ENCODE assay signal across 7 mouse cellular contexts in the genomic region with DNA sequence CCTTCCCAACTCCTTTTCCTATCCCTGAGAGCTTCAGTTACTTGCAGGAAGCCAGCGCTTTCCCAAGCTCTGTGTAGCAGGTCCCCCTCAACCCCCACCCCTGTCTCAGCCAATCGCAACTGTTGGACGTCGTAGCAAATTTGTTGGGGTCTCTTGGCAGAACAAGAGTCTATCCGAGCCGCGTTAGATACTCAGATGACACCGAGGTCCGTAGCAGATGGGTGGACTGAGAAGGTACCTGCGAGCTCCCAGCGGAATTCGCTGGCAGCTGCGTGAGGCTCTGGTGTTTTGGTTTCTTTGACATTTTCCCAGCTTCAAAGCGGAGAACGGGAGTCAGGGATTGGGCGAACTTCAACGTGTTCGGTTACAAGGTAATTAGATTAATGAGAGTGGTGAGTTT. TPM values are rescaled to one million over a fixed set of nuclear protein-coding genes. Genes with fewer than 3 reads are reported as not detected.
DNase-seq lines count a peak whose midpoint lies in the region; ATAC-seq and TF ChIP-seq lines count a peak whose summit lies in the region.

No protein-coding gene starts in this region.

- no peaks in the 10 kb centered on the region for H3K9me3 ChIP-seq in lung, embryonic 14.5 days (ENCODE audit: low read depth, low read length)
- no peaks in the 10 kb centered on the region; the same call in 1 of the 2 replicates for H3K9me3 ChIP-seq in embryonic facial prominence, embryonic 10.5 days
- H3K9me3 ChIP-seq in hindbrain, embryonic 10.5 days = no peaks in the 10 kb centered on the region
- H3K9me3 ChIP-seq in midbrain, embryonic 12.5 days = no peaks in the 10 kb centered on the region

- no peaks in the 10 kb centered on the region for H3K36me3 ChIP-seq in lung, embryonic 14.5 days (ENCODE audit: insufficient read depth)
- H3K36me3 ChIP-seq in embryonic facial prominence, embryonic 10.5 days (replicated peaks) = no peaks in the 10 kb centered on the region
- H3K36me3 ChIP-seq in hindbrain, embryonic 10.5 days = 0 out of 2 replicates have a peak, but pooled peaks cover 4% of the 10 kb centered on the region
- no peaks in the 10 kb centered on the region for H3K36me3 ChIP-seq in midbrain, embryonic 12.5 days

- ATAC-seq in lung, embryonic 14.5 days (ENCODE audit: insufficient read depth) = peak; percentile 29
- peak; percentile 32 for ATAC-seq in midbrain, embryonic 12.5 days (ENCODE audit: low FRiP score, low read depth)

- H3K4me3 ChIP-seq in lung, embryonic 14.5 days (ENCODE audit: low read depth, low read length) = peak overlapping the region; percentile 95
- H3K4me3 ChIP-seq in embryonic facial prominence, embryonic 10.5 days = peak overlapping the region; percentile 95
- peak overlapping the region; percentile 98 for H3K4me3 ChIP-seq in hindbrain, embryonic 10.5 days
- H3K4me3 ChIP-seq in midbrain, embryonic 12.5 days = peak overlapping the region; percentile 98

- TF ChIP-seq CTCF in lung, embryonic 14.5 days (IDR thresholded peaks at IDR 0.05; ENCODE audit: low read depth) = no peak

- peak overlapping the region; percentile 85 for H3K4me2 ChIP-seq in lung, embryonic 14.5 days
- peak overlapping the region; percentile 66 for H3K4me2 ChIP-seq in midbrain, embryonic 12.5 days (replicated peaks)

- no peaks in the 10 kb centered on the region for H3K27me3 ChIP-seq in lung, embryonic 14.5 days (ENCODE audit: insufficient read depth, low read length)
- H3K27me3 ChIP-seq in embryonic facial prominence, embryonic 10.5 days (replicated peaks; ENCODE audit: low read depth, poor library complexity, severe bottlenecking) = peaks cover 24% of the 10 kb centered on the region
- peaks cover 6% of the 10 kb centered on the region; the same call in 1 of the 2 replicates for H3K27me3 ChIP-seq in hindbrain, embryonic 10.5 days (ENCODE audit: insufficient read depth, poor library complexity, severe bottlenecking)
- no peaks in the 10 kb centered on the region for H3K27me3 ChIP-seq in midbrain, embryonic 12.5 days

- H3K9ac ChIP-seq in lung, embryonic 14.5 days = peak overlapping the region; percentile 48
- H3K9ac ChIP-seq in midbrain, embryonic 12.5 days (replicated peaks) = peak overlapping the region; percentile 56

- peak overlapping the region; percentile 56; the same call in 1 of the 2 replicates for H3K27ac ChIP-seq in lung, embryonic 14.5 days (ENCODE audit: low read depth)
- H3K27ac ChIP-seq in embryonic facial prominence, embryonic 10.5 days (replicated peaks) = peak overlapping the region; percentile 96
- peak overlapping the region; percentile 98 for H3K27ac ChIP-seq in hindbrain, embryonic 10.5 days
- peak overlapping the region; percentile 95 for H3K27ac ChIP-seq in midbrain, embryonic 12.5 days (replicated peaks)

- 0% methylated on average over 18 of the region's 18 CpGs for WGBS in lung, embryonic 14.5 days
- WGBS in embryonic facial prominence, embryonic 10.5 days = under 1% methylated on average over 18 of the region's 18 CpGs
- WGBS in hindbrain, embryonic 10.5 days = under 1% methylated on average over 18 of the region's 18 CpGs
- under 1% methylated on average over 18 of the region's 18 CpGs for WGBS in midbrain, embryonic 12.5 days

- peaks cover 3% of the 10 kb centered on the region; the same call in 1 of the 2 replicates for H3K4me1 ChIP-seq in lung, embryonic 14.5 days (ENCODE audit: insufficient read depth)
- peaks cover 53% of the 10 kb centered on the region for H3K4me1 ChIP-seq in embryonic facial prominence, embryonic 10.5 days
- peaks cover 58% of the 10 kb centered on the region for H3K4me1 ChIP-seq in hindbrain, embryonic 10.5 days (replicated peaks)
- H3K4me1 ChIP-seq in midbrain, embryonic 12.5 days = peaks cover 50% of the 10 kb centered on the region

- no peak for DNase-seq in lung, embryonic 14.5 days
- DNase-seq in lung, postnatal 25 days (ENCODE audit: low spot score) = no peak
- DNase-seq in embryonic facial prominence, embryonic 10.5 days (ENCODE audit: low spot score) = no peak
- no peak for DNase-seq in hindbrain, embryonic 10.5 days (ENCODE audit: low spot score)
- DNase-seq in retina, embryonic 14.5 days (ENCODE audit: low spot score) = no peak
- DNase-seq in thymus, adult 18-20 months = no peak

RNA-seq across cellular contexts. Expression of a gene that starts 3.9 kb away (rescaled TPM):
- 17.6 and 18.9 TPM in 2 replicates for polyA plus RNA-seq in lung, embryonic 14.5 days (2014; fragmentation: Nextera tagmentation; extraction: Ambion mirVana)
- 17.3 and 18.1 TPM in 2 replicates for polyA plus RNA-seq in embryonic facial prominence, embryonic 10.5 days (2016; fragmentation: Nextera tagmentation; extraction: Ambion mirVana)
- 29.3 and 75.7 TPM in 2 replicates for polyA plus RNA-seq in hindbrain, embryonic 10.5 days (2016; fragmentation: Nextera tagmentation; extraction: Ambion mirVana)
- 101 and 124 TPM in 2 replicates for polyA plus RNA-seq in midbrain, embryonic 12.5 days (2016; fragmentation: Nextera tagmentation; extraction: Ambion mirVana)
